Comparison of ENCODE assay signal across 19 mouse cellular contexts in genomic region chr5:30278952-30279351, GRCm38 (mm10). TPM values are rescaled to one million over a fixed set of nuclear protein-coding genes. Genes with fewer than 3 reads are reported as not detected.
"Had no signal": no experiment of that assay in that cellular context is flagged by ENCODE, and none has a peak within 500 bp of the region (broad histone marks: within the 10 kb centered on the region; RNA-seq: fewer than 3 reads in every experiment).

No protein-coding gene starts in this region.

- ATAC-seq: liver, postnatal 0 days; lung, postnatal 0 days; midbrain, embryonic 15.5 days had no signal

- H3K27ac ChIP-seq: kidney, embryonic 15.5 days; limb, embryonic 12.5 days; limb, embryonic 15.5 days; liver, embryonic 14.5 days; macrophage; midbrain, embryonic 12.5 days; midbrain, embryonic 15.5 days; neural tube, embryonic 13.5 days had no signal

- H3K36me3 ChIP-seq: kidney, embryonic 15.5 days; limb, embryonic 12.5 days; limb, embryonic 15.5 days; midbrain, embryonic 12.5 days; midbrain, embryonic 15.5 days; neural tube, embryonic 13.5 days had no signal

- H3K27me3 ChIP-seq: kidney, embryonic 15.5 days; midbrain, embryonic 12.5 days; midbrain, embryonic 15.5 days; neural tube, embryonic 13.5 days had no signal

- H3K4me2 ChIP-seq: kidney, embryonic 15.5 days; limb, embryonic 12.5 days; limb, embryonic 15.5 days; liver, embryonic 11.5 days; lung, embryonic 14.5 days; midbrain, embryonic 12.5 days; midbrain, embryonic 15.5 days; neural tube, embryonic 13.5 days had no signal

- H3K9ac ChIP-seq: kidney, embryonic 15.5 days; limb, embryonic 12.5 days; limb, embryonic 15.5 days; liver, embryonic 14.5 days; liver, postnatal 0 days; lung, embryonic 14.5 days; midbrain, embryonic 12.5 days; midbrain, embryonic 15.5 days; neural tube, embryonic 13.5 days had no signal

- H3K4me3 ChIP-seq: kidney, embryonic 15.5 days; limb, embryonic 12.5 days; limb, embryonic 15.5 days; midbrain, embryonic 12.5 days; midbrain, embryonic 15.5 days; neural tube, embryonic 13.5 days had no signal

- DNase-seq: kidney, adult 8-10 months; kidney, postnatal 10 days; kidney, postnatal 4 days; left cerebral cortex, postnatal 4 days; liver, postnatal 0 days; lung, embryonic 14.5 days; thymus, adult 2 months; thymus, postnatal 14 days had no signal

- H3K9me3 ChIP-seq: kidney, embryonic 15.5 days; limb, embryonic 12.5 days; limb, embryonic 15.5 days; midbrain, embryonic 12.5 days; midbrain, embryonic 15.5 days; neural tube, embryonic 13.5 days had no signal

RNA-seq across cellular contexts. Expression of gene Drc1, which starts 2.2 kb away (rescaled TPM):
- polyA plus RNA-seq: macrophage; urinary bladder, adult 2 months had no signal
